Mouse (Mus musculus) small intestine, adult 2 months (tissue): ENCODE data around the gene Muc20.

Source experiments
- CTCF ChIP-seq: fragments of 200-500 bp; IDR thresholded peaks from 2 replicates; pipeline ENCODE4 v1.5.1; 2012; ENCODE audit warnings: low read depth, mild to moderate bottlenecking, control low read depth, inconsistent platforms, low read length, moderate library complexity, mixed read lengths; ENCODE audit not compliant: insufficient replicate concordance, insufficient read length; ENCODE audit errors: extremely low read depth
- POLR2A ChIP-seq: fragments of 200-500 bp; IDR thresholded peaks from 2 replicates; pipeline ENCODE4 v1.6.1; 2012; ENCODE audit warnings: low read depth, mild to moderate bottlenecking, control low read depth, inconsistent platforms, low read length, moderate library complexity

DNA sequence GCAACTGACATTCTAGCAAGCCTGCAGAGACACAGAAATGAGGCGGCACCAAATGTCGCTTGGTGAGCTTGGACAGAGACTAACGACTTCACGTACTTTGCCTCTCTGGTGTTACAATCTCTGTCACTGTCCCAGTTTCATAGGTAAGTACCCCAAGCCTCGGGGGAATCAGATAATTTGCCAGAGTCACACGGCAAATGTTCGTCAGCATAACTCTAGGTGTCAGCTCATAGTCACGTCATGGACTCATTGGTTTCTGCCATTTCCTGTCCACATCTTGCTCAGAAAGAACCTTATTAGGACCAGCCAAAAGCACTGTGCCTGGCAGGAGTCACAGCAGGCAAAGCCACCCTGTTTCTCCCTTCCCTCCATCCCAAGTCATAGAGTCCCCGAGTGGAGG, 55.9 kb downstream of the Muc20 start:
- TF ChIP-seq CTCF, result no peak
- TF ChIP-seq POLR2A, result no peak
